Mouse (Mus musculus) inflammation-experienced regulatory T-cells (primary cell): Measurements from ENCODE around the gene Tmeff2. TPM values are rescaled to one million over a fixed set of nuclear protein-coding genes. Genes with fewer than 3 reads are reported as not detected.

Experiments used
- polyA plus RNA-seq, 2 experiments: library from polyadenylated mRNA; unstranded; fragments of 100-300 nt; shearing (Covaris generic); gene quantifications; one replicate each; pipeline ENCODE4 v1.2.1; 2017

Gene Tmeff2
- polyA plus RNA-seq: 1 to 10 TPM in 1 of 2 experiments, under 1 TPM in 1; 0.07 to 1.2 TPM

DNA sequence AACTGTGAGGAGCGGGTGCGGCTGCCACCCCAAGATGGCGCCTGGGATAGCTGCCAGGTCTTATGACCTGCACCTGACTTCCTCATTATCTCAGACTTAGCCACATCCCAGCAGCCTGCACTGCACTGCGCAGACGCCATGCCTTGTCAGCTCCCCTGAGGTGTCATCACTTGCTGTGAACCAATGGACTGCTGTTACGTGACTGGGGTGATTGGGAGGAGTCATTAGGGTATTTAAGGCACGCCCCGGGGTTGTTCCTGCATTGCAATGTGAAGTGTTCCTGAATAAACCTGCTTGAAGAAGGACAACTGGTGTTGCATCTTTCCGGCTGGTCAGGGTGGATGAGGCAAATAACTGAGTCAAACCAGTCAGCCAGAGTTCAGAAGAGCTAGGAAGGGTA is at the start of gene Tmeff2:
Gene Tmeff2, plus strand, starts transcription at position 262 of the 400 bp plus-strand sequence.

